Mouse (Mus musculus) 3T3-L1 (cell line): ENCODE data around the gene Timm13.
A peak's percentile ranks its signal among the peaks of the same experiment; 100 is the strongest.

ENCODE experiments used
- DNase-seq: peaks from one replicate; pipeline ENCODE4 v3.0.0-alpha.2; 2015; ENCODE audit warnings: low read depth, low spot score

The Timm13 gene

GRCm38 (mm10) chr10:80900318-80901247, at the start of gene Timm13:
TSS of gene Timm13 (minus strand) at chr10:80900969.
- peak; percentile 100 for DNase-seq

GRCm38 (mm10) chr10:80950314-80950713, 49.5 kb upstream of the Timm13 start:
- no peak for DNase-seq

GRCm38 (mm10) chr10:80949081-80949480, 48.3 kb upstream of the Timm13 start:
- DNase-seq = no peak

- peak; percentile 79 for DNase-seq
These were observed 47.8 kb upstream of the Timm13 start for GRCm38 (mm10) chr10:80948570-80948969.

- DNase-seq = peak; percentile 91
These were observed 47.0 kb upstream of the Timm13 start for GRCm38 (mm10) chr10:80947802-80948201.

GRCm38 (mm10) chr10:80946684-80947437, 46.1 kb upstream of the Timm13 start:
- peak; percentile 64 for DNase-seq

- DNase-seq = no peak
These were observed 43.5 kb upstream of the Timm13 start for GRCm38 (mm10) chr10:80944231-80944630.

- DNase-seq = peak; percentile 56
These were observed 42.9 kb upstream of the Timm13 start for GRCm38 (mm10) chr10:80943701-80944100.

- DNase-seq = no peak
These were observed 42.1 kb upstream of the Timm13 start for GRCm38 (mm10) chr10:80942919-80943318.

- no peak for DNase-seq
These were observed 40.2 kb upstream of the Timm13 start for GRCm38 (mm10) chr10:80940988-80941347.

GRCm38 (mm10) chr10:80940320-80940987, 39.7 kb upstream of the Timm13 start:
- peak; percentile 88 for DNase-seq

- peak; percentile 72 for DNase-seq
These were observed 38.9 kb upstream of the Timm13 start for GRCm38 (mm10) chr10:80939671-80940070.

GRCm38 (mm10) chr10:80938831-80939550, 38.2 kb upstream of the Timm13 start:
- DNase-seq = no peak

- no peak for DNase-seq
These were observed 36.9 kb upstream of the Timm13 start for GRCm38 (mm10) chr10:80937646-80938045.

- DNase-seq = no peak
These were observed 36.0 kb upstream of the Timm13 start for GRCm38 (mm10) chr10:80936810-80937164.

- DNase-seq = peak; percentile 60
These were observed 35.5 kb upstream of the Timm13 start for GRCm38 (mm10) chr10:80936135-80936809.

GRCm38 (mm10) chr10:80935698-80936097, 34.9 kb upstream of the Timm13 start:
- no peak for DNase-seq

GRCm38 (mm10) chr10:80935241-80935640, 34.5 kb upstream of the Timm13 start:
- peak; percentile 66 for DNase-seq

GRCm38 (mm10) chr10:80934136-80934985, 33.6 kb upstream of the Timm13 start:
- DNase-seq = no peak

GRCm38 (mm10) chr10:80933421-80933979, 32.7 kb upstream of the Timm13 start:
- DNase-seq = peak; percentile 54
